Mouse (Mus musculus) CD4-positive, CD25-positive, alpha-beta regulatory T cell, adult 2 months (primary cell): ENCODE measurements around the gene Plppr3.

ENCODE experiments used
- DNase-seq: peaks from one replicate; pipeline ENCODE4 v3.0.0-alpha.2; 2012; ENCODE audit warnings: low read depth, low spot score

Gene Plppr3

DNA sequence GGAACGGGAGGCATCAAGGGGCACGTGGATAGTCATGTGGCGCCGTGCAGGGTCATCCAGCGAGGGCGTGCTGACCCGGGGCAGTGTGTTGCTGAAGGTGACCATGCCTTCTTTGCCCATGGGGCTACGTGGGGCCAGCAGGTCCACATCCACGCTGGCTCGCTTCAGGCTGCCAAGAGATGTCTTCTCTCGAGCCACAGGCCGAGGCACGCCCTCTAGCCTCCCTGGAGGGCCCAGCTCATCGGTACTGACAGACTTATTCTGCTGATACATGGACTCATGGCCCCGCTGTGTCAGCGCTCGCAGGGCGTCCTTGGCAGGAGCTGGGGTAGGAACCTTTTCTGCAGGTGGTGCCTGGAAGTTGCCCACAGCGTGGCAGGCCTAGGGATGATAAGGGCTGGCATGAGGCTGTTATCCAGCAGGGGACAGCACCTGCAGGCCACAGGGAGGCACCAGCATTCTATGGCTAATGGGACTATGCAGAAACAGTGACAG, 8.6 kb downstream of the Plppr3 start:
- DNase-seq: peak; percentile 39

GRCm38 (mm10) chr10:79865189-79865601, 9.2 kb downstream of the Plppr3 start:
- DNase-seq: peak; percentile 30

DNA sequence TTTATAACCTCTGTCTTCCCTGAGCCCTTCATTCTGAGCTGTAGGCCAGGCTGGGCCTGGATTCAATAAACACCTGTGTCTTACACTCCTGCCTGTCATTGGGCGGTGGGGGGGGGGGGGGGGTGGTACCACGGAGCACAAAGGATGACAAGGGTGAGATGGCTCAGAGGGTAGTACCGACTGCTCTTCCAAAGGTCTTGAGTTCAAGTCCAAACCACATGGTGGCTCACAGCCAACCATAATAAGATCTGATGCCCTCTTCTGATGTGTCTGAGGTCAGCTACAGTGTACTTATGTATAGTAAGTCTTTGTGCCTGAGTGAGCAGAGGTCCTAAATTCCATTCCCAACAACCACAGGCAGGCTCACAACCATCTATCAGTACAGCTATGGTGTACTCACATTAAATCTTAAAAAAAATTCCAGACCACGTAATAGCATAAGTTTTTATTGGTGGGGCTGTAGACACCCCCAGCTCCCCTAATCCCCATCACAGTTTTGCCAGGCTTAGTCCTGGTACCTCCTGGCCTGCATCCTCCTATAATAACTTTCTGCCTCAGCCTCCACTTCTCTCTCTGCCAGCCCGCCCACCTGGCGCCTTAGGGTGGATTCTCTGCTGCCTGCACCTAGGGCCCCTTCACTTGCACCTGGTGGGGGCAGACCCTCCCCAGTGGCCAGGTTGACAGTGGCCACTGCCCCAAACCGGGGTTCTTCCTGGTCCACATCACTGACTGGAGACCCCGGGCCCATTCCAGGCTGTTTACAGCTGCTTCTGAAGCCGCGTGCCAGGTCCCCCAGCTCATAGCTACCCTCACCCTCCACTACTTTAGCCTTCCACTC, 9.9 kb downstream of the Plppr3 start:
- DNase-seq: no peak

- DNase-seq: no peak
These were observed 11.5 kb downstream of the Plppr3 start for GRCm38 (mm10) chr10:79862925-79863324.

GRCm38 (mm10) chr10:79862049-79862788, 12.2 kb downstream of the Plppr3 start:
- DNase-seq: no peak

- no peak for DNase-seq
These were observed 13.0 kb downstream of the Plppr3 start for GRCm38 (mm10) chr10:79861230-79862048.

DNA sequence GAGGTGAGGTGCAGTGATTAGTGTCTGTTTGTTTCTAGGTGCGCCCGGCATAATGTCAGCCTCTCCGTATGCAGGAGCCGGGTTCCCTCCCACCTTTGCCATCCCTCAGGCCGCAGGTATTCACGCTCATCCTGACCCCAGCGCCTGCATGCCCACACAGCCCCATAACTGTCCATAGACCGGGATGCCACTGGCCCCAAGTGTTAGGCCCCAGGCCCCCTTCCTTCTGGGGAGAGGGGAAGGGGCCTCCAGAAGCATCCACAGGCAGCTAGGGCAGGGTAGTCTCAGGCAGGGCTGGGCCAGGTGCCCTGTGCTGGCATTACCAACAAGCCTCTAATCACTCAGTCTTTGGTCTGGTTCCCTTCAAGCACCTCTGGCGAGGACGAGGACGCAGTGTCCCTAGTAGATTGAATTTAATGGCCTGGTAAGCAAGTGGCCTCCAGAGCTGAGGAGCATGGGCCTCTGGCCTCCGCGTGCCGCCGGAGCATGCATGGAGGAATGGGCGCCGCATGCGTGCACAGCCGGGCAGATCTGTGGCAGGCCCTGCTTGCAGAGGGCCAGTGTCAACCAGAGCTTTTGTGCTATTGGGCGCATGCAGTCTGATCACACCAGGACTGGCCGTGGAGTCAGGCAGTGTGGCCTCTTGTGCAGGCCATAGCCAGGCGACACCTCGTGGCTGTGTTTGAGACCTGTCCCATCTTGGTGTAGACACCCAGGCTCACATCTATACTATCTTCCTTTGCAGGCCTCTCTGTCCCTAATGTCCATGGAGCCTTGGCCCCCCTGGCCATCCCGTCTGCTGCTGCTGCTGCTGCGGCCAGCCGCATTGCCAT, 14.1 kb downstream of the Plppr3 start:
- no peak for DNase-seq

DNA sequence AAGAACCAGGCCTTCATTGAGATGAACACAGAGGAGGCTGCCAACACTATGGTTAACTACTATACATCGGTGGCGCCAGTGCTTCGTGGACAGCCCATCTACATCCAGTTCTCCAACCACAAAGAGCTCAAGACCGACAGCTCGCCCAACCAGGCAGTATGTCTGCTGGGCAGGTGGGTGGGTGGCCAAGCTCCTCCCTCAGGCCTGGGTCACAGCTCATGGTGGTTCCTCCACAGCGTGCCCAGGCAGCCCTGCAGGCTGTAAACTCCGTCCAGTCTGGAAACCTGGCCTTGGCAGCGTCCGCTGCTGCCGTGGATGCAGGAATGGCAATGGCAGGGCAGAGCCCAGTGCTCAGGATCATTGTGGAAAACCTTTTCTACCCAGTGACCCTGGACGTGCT, 15.3 kb downstream of the Plppr3 start:
- DNase-seq: no peak

- DNase-seq: peak; percentile 45
These were observed 15.9 kb downstream of the Plppr3 start for GRCm38 (mm10) chr10:79858416-79859074.

DNA sequence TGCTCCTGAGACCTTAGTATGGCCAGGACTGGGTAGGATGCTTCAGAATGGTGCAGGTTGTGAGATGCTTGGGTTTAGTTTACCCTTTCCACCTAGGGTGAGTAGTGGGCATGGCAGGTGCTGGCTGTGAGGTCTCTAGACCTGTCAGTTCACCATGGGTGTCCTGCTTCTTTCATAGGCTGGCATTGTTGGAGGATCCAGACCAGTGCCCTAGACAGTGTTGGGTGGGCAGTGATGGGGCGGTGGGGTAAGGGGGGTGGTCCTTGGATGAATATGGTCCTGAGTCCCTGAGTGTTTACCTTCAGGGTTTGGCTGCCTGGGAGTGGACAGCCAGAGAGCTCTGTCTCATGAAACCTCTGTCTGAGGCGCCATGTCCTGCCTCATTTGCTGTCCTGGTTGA, 16.5 kb downstream of the Plppr3 start:
- DNase-seq: no peak

DNA sequence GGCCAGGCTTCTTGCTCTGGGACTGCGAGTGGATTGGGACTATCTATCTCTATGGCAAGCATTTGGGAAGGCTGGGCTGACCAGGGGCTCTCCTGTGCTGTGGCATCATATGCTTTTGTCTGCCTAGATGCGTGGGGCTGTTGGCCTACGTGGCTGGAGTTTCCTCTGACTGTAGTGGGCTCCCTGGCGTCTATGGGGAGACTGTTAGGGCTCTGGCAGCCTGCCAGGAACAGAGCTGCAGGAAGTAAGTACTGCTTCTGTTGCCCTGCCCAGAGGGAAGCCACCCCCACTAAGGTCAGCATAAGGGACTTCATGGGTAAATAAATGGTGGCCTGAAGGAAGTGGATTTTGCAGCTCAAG, 17.0 kb downstream of the Plppr3 start:
- peak; percentile 78 for DNase-seq

DNA sequence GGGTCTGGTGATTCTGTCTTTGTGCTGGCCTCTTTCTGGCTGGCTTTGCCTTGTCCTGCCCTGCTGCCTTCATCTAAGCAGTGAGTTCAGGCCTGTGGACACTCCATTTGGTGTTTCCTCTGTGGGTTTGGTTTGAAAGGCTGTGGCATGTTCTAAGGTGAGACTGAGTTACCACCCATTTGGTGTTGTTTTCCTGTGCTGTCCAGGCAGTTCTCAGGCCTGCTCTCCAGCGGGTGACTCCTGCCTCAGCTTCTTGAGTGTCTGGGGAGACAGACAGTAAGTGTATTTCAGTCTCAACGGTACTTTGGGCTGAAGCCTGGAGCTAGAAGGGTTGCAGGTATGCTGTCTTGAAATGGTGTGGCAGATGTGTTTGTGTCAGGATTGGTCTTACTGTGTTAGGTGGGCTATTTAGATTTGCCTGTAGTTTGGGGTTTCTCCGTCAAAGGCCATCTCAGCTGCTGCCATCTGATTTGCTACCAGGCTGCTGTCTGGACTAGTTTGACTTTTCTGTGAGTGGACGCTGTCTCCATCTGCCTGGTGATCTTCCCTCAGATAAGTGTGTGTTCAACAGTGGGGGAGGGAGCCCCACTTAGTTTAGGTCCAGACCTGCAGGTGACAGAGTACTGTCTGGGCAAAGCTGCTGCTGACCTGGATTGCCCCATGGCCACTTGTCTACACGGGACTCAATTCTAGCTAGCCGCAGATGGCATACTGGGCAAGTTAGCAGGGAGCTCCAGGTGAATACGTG, 17.6 kb downstream of the Plppr3 start:
- DNase-seq: peak; percentile 27

DNA sequence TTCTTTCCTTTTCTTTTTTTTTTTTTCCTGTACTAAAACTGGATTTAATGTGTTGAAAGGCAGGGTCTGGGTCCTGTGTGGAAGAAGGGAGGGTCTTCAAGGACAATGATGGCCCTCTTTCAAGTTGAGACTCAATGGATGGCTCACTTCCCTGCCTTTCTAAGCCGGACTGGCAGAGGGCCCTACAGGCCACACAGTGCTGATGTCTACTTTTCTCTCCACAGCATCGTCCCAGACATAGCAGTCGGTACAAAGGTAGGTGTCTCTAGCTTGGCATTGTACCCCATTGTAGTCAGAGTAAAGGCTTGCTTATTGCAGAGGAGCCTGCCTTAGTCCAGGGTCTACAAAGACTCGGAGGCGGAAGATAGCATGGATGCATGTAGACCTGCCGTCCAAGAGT, 18.2 kb downstream of the Plppr3 start:
- no peak for DNase-seq

DNA sequence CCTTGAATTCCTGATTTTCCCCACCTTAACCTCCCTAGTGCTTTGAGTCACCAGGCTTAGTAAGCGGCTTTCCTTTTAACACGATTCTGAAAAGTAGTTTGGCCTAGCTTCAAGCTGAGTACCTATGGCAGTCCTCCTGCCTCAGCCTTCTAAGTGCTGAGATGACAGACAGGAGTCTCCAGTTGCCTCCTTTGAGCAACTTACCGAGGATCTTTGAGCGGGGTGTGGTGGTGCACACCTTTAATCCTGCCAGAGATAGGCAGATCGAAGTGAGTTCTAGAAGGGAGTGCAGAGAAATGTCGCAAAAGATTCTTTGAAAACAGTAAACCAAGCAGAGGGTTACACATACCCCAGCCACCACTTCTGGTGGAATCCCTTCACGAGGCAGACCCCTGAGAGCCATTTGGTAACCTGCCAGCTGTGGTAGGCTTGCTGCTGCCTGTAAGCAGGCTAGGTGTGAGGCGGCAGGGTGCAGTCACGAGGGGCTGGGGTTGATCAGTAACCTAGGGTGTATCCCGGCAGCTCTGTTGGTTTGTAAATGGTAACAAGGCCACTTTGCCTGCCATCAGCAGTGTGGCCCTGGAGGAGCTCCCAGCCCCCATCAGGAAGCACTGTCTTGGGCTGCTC, 18.8 kb downstream of the Plppr3 start:
- peak; percentile 60 for DNase-seq

DNA sequence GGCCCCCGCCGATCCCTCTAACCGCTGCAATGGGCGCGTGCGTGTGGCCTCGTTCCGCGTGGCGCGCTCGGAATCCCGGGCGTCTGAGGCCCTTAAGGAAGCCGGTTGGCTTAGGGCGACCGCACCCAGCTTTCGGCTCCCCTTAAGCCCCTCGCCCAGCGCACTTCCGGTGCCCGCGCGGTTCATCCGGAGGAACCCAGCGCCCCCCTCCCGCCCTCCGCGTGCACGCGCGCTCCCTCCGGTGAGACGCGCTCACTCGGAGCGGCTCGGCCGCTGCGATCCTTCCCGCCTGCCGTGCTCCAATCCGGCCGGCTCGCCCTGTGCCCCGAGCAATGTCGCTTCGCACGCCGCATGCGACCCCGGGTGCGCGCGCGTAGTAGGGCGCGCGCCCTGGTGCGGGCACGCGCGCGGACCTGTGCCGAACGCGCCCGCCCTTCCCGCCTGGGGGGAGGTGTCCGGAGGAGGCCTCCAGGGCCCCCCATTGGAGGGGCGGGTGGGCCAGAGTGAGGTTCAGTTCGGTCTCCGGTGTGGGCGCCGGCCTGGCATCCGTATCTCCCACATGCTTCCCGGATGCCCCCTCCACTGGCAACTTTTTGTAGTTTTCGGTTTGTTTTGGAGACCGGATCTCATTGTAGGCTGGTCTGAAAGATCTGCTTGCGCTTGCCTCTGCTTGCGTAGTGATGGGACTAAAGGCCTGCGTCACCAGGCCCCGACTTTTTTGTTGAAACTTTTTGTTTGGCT, 19.5 kb downstream of the Plppr3 start:
- peak; percentile 84 for DNase-seq

- peak; percentile 100 for DNase-seq
These were observed 20.3 kb downstream of the Plppr3 start, which contains the start of gene Ptbp1 for GRCm38 (mm10) chr10:79853860-79854795. TSS of gene Ptbp1 (plus strand) at chr10:79854427.

GRCm38 (mm10) chr10:79853392-79853791, 21.0 kb downstream of the Plppr3 start:
- DNase-seq: peak; percentile 64
